Mouse (Mus musculus): ENCODE data around the gene Zfp568.

Zfp568 gene

GRCm38 (mm10) chr7:29989031-29989430 is 5.3 kb downstream of the Zfp568 start:
- in situ Hi-C loops (cut with MboI, MseI), result no loop called here

GRCm38 (mm10) chr7:29992698-29993097 is 8.9 kb downstream of the Zfp568 start:
- in situ Hi-C loops (cut with MboI, MseI), result no loop called here

- in situ Hi-C loops (cut with MboI, MseI), result no loop called here
These were observed 9.6 kb downstream of the Zfp568 start for GRCm38 (mm10) chr7:29993340-29993739.

GRCm38 (mm10) chr7:29995134-29995533 is 11.4 kb downstream of the Zfp568 start:
- in situ Hi-C loops (cut with MboI, MseI), result no loop called here

- in situ Hi-C loops (cut with MboI, MseI), result no loop called here
These were observed 16.8 kb downstream of the Zfp568 start for GRCm38 (mm10) chr7:30000601-30001000.

- in situ Hi-C loops (cut with MboI, MseI), result no loop called here
These were observed 23.8 kb downstream of the Zfp568 start for GRCm38 (mm10) chr7:30007601-30008000.

- in situ Hi-C loops (cut with MboI, MseI), result no loop called here
These were observed 24.4 kb downstream of the Zfp568 start for GRCm38 (mm10) chr7:30008020-30008690.

GRCm38 (mm10) chr7:30009321-30010085 is 25.7 kb downstream of the Zfp568 start:
- in situ Hi-C loops (cut with MboI, MseI), result no loop called here

GRCm38 (mm10) chr7:30010551-30011195 is 26.9 kb downstream of the Zfp568 start:
- in situ Hi-C loops (cut with MboI, MseI), result no loop called here

GRCm38 (mm10) chr7:30012956-30013363 is 29.2 kb downstream of the Zfp568 start:
- in situ Hi-C loops (cut with MboI, MseI), result no loop called here

GRCm38 (mm10) chr7:30017226-30017625 is 33.5 kb downstream of the Zfp568 start:
- in situ Hi-C loops (cut with MboI, MseI), result no loop called here

GRCm38 (mm10) chr7:30019543-30019942 is 35.8 kb downstream of the Zfp568 start:
- in situ Hi-C loops (cut with MboI, MseI), result no loop called here

- in situ Hi-C loops (cut with MboI, MseI), result no loop called here
These were observed 39.6 kb downstream of the Zfp568 start for GRCm38 (mm10) chr7:30023324-30023723.

- in situ Hi-C loops (cut with MboI, MseI), result no loop called here
These were observed 40.0 kb downstream of the Zfp568 start for GRCm38 (mm10) chr7:30023800-30024199.

- in situ Hi-C loops (cut with MboI, MseI), result no loop called here
These were observed 41.6 kb downstream of the Zfp568 start for GRCm38 (mm10) chr7:30025358-30025757.

- in situ Hi-C loops (cut with MboI, MseI), result no loop called here
These were observed 43.6 kb downstream of the Zfp568 start for GRCm38 (mm10) chr7:30027331-30027730.

GRCm38 (mm10) chr7:30028572-30028971 is 44.8 kb downstream of the Zfp568 start:
- in situ Hi-C loops (cut with MboI, MseI), result no loop called here

GRCm38 (mm10) chr7:30030677-30031076 is 46.9 kb downstream of the Zfp568 start:
- in situ Hi-C loops (cut with MboI, MseI), result no loop called here

GRCm38 (mm10) chr7:30031379-30031778 is 47.6 kb downstream of the Zfp568 start:
- in situ Hi-C loops (cut with MboI, MseI), result no loop called here

GRCm38 (mm10) chr7:30034331-30034730 is 50.6 kb downstream of the Zfp568 start:
- in situ Hi-C loops (cut with MboI, MseI), result no loop called here

GRCm38 (mm10) chr7:30044354-30044753 is 60.6 kb downstream of the Zfp568 start:
- in situ Hi-C loops (cut with MboI, MseI), result no loop called here

GRCm38 (mm10) chr7:30048126-30048525 is 64.4 kb downstream of the Zfp568 start:
- in situ Hi-C loops (cut with MboI, MseI), result no loop called here

Measured in T-helper 1 cell (primary cell).